In genomic region chr4:52429310-52430198, GRCm38 (mm10) we compare ENCODE assay signal across 8 mouse cellular contexts. TPM values are rescaled to one million over a fixed set of nuclear protein-coding genes. Genes with fewer than 3 reads are reported as not detected.
A peak's percentile ranks its signal among the peaks of the same experiment; 100 is the strongest.
DNase-seq lines count a peak whose midpoint lies in the region; ATAC-seq lines count a peak whose summit lies in the region.

No protein-coding gene starts in this region.

- H3K4me2 ChIP-seq in limb, embryonic 12.5 days = no peak overlapping the region
- H3K4me2 ChIP-seq in forebrain, embryonic 13.5 days = no peak overlapping the region

- peak; percentile 79; the same call in 1 of the 2 replicates for ATAC-seq in limb, embryonic 12.5 days (ENCODE audit: insufficient number of reproducible peaks, insufficient read depth, low FRiP score, low TSS enrichment, low read depth)
- ATAC-seq in forebrain, embryonic 13.5 days = no peak

- 29% methylated on average over 7 of the region's 7 CpGs for WGBS in limb, embryonic 12.5 days
- WGBS in forebrain, embryonic 13.5 days = 50% methylated on average over 7 of the region's 7 CpGs

- H3K4me3 ChIP-seq in limb, embryonic 12.5 days (replicated peaks) = no peak overlapping the region
- no peak overlapping the region for H3K4me3 ChIP-seq in forebrain, embryonic 13.5 days

- no peaks in the 10 kb centered on the region for H3K27me3 ChIP-seq in limb, embryonic 12.5 days
- H3K27me3 ChIP-seq in forebrain, embryonic 13.5 days = no peaks in the 10 kb centered on the region

- H3K9me3 ChIP-seq in limb, embryonic 12.5 days = no peaks in the 10 kb centered on the region
- H3K9me3 ChIP-seq in forebrain, embryonic 13.5 days (replicated peaks) = no peaks in the 10 kb centered on the region

- no peak overlapping the region for H3K27ac ChIP-seq in limb, embryonic 12.5 days
- no peak overlapping the region for H3K27ac ChIP-seq in forebrain, embryonic 13.5 days

- H3K9ac ChIP-seq in limb, embryonic 12.5 days (replicated peaks) = no peak overlapping the region
- H3K9ac ChIP-seq in forebrain, embryonic 13.5 days = no peak overlapping the region

- DNase-seq in adrenal gland, postnatal 10 days = peak; percentile 15
- DNase-seq in adrenal gland, adult 18-20 months (ENCODE audit: low spot score in 2 of 2) = no peak
- DNase-seq in spleen, adult 12 weeks (ENCODE audit: low spot score) = peak; percentile 28
- no peak for DNase-seq in spleen, adult 18-20 months
- DNase-seq in yolk sac, embryonic 10.5 days (ENCODE audit: low spot score) = peak; percentile 93
- no peak for DNase-seq in layer of hippocampus, adult 8-10 months (ENCODE audit: low spot score in 2 of 2)

- H3K36me3 ChIP-seq in limb, embryonic 12.5 days = no peaks in the 10 kb centered on the region
- H3K36me3 ChIP-seq in forebrain, embryonic 13.5 days (ENCODE audit: poor library complexity, severe bottlenecking) = no peaks in the 10 kb centered on the region

- no peaks in the 10 kb centered on the region for H3K4me1 ChIP-seq in limb, embryonic 12.5 days (replicated peaks)
- H3K4me1 ChIP-seq in forebrain, embryonic 13.5 days = no peaks in the 10 kb centered on the region

RNA-seq across cellular contexts. Expression of gene Smc2, which starts 9.5 kb away (rescaled TPM):
- total RNA-seq in adrenal gland, postnatal 10 days (2021) = 10 to 100 TPM; 17.2 to 22.3 TPM
- total RNA-seq in adrenal gland, adult 18-20 months (2021) = 1 to 10 TPM; 5.6 to 7.6 TPM
- 236 and 243 TPM in 2 replicates for polyA plus RNA-seq in limb, embryonic 12.5 days (2016; fragmentation: Nextera tagmentation; extraction: Ambion mirVana)
- polyA plus RNA-seq in forebrain, embryonic 13.5 days (2015; fragmentation: Nextera tagmentation; extraction: Ambion mirVana) = 214 and 225 TPM in 2 replicates
- 10 to 100 TPM; 10.1 to 13.8 (median 11.1) TPM for total RNA-seq in layer of hippocampus, adult 8-10 months (2022)

Comparison
In these comparisons a context has a peak if more than half of its experiments do, and no peak if none do; other contexts are left out.
1. DNase-seq: peak in adrenal gland, postnatal 10 days (single experiment), spleen, adult 12 weeks (single experiment) and yolk sac, embryonic 10.5 days (single experiment); none in adrenal gland, adult 18-20 months (0 of 2), spleen, adult 18-20 months (0 of 2) and layer of hippocampus, adult 8-10 months (0 of 2).